Mouse (Mus musculus) cerebellum, adult 2 months (tissue): ENCODE results near the gene Samd14. TPM values are rescaled to one million over a fixed set of nuclear protein-coding genes. Genes with fewer than 3 reads are reported as not detected.

Experiments
- DNase-seq, 2 experiments: peaks; one replicate each; pipeline ENCODE4 v3.0.0; 2021
- H3K27ac ChIP-seq: fragments of 200-500 bp; 2 replicates; pipeline ENCODE4 v1.5.1; 2012; ENCODE audit warnings: low read length, control low read depth, inconsistent platforms; ENCODE audit not compliant: insufficient read depth
- H3K27me3 ChIP-seq: fragments of 200-500 bp; 2 replicates; pipeline ENCODE4 v1.6.1; 2012; ENCODE audit warnings: inconsistent platforms, mild to moderate bottlenecking, low read length, moderate library complexity; ENCODE audit not compliant: control insufficient read depth, insufficient read depth
- H3K4me1 ChIP-seq: fragments of 200-500 bp; 2 replicates; pipeline ENCODE4 v1.6.1; 2011; ENCODE audit warnings: low read length; ENCODE audit not compliant: control insufficient read depth, insufficient read depth
- H3K4me3 ChIP-seq: fragments of 200-500 bp; replicated peaks from 2 replicates; pipeline ENCODE3; 2011; ENCODE audit warnings: mild to moderate bottlenecking, low read depth, low read length, control low read depth; ENCODE audit not compliant: insufficient read depth
- CTCF ChIP-seq: fragments of 200-500 bp; IDR thresholded peaks from 2 replicates; pipeline ENCODE4 v1.5.1; 2011; ENCODE audit warnings: low read depth, mild to moderate bottlenecking, control low read depth, low read length, moderate library complexity, borderline replicate concordance; ENCODE audit not compliant: insufficient read depth
- POLR2A ChIP-seq: fragments of 200-500 bp; IDR thresholded peaks from 2 replicates; pipeline ENCODE4 v1.6.1; 2011; ENCODE audit warnings: low read length, control low read depth, borderline replicate concordance; ENCODE audit not compliant: insufficient read depth
- WGBS: fragments of 180-500 bp; shearing (Covaris S2); methylation state at CpG from one replicate; pipeline ENCODE4 v1.1.7; 2018; 5-methylcytosine and 5-hydroxymethylcytosine counted together
- polyA plus RNA-seq: library from polyadenylated mRNA; depleted of rRNA; stranded (reverse); fragments of >200 nt; gene quantifications from 2 replicates; pipeline ENCODE4 v1.2.3, GENCODE M21; 2012

Samd14 gene
- polyA plus RNA-seq, 1 experiment = 80.7 TPM

DNA sequence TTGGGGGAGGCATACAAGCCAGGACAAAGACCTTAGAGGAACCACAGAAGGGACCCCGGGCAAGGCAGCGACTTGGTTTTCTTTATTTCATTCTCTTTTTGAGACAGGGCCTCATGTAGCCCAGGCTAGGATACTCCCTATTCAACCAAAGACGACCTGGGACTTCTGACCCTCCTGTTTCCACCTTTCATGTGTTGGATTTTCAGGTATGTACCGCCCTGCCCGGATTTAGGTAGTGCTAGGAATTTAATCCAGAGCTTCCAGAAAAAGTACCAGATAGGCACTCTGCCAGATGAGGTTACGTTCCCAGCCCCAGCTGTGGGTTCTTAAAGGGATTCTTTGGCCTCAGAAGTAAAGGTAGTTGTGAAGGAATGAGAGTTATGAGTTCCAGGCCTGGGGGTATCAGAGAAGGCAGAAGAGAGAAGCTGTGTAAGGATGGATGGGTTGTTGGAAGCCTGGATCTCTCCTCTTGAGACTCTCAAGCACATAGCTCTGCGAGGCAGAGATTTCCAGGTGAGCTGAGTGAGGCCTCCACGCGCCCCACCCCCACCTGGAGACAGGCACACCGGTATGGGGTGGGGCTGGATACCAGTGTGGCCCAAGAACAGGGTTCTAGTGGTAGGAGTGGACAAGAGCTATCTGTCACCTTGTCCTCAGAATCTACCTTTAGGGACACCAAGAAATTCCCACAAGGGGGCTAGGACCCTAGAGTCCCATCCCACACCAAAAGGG is 59.7 kb downstream of the Samd14 start:
- WGBS = 91% methylated on average over 10 of the region's 10 CpGs
- TF ChIP-seq POLR2A (no peak), CTCF (no peak)

DNA sequence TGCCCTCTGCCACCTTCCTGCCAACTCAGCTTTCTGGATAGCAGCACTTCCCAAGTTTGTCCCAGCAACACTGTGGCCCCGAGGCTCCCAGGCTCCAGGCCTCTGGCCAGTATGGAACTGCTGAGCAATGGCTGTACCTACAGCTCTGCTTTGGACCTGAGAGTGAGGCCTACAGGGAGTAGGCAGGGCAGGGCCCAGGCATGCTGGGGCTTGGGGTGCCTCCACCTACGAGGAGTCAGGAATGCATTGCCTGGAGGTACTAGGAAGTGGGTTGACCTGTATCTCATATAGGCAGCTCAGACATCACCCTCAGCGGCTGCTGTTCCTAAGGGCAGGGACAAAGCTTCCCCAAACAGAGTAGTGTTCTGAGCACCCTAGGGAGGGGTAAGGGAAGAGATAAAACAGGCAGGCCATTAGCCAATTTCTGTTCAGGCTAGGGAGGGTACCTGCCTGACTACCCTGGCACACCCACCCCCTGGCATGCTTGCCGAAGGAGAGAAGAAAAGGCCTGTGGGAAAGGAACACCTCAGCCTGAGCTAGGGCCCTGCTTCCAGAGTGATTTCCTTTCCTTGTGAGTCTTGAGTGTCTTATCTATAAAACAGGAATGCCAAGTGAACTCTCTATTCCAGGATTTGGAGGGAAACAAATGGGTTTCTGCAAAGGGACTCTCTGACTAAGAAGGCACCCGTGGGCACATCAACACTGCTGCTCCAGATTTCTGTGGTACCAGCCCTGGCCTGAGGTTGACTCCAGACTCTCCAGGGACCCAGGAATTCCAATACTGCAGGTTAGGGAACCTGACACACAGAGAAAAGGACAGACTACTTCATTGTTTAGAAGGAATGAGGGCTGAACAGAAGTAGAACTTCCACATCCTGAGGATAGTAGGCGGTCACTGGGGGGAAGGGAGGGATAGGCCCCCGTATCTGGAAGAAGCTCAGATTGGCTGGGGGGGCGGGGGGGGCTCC is 60.7 kb downstream of the Samd14 start:
- Histone ChIP-seq H3K4me1 (peaks cover 31% of the 10 kb centered on the region), H3K4me3 (no peak overlapping the region), H3K27ac (no peak overlapping the region), H3K27me3 (no peaks in the 10 kb centered on the region)
- TF ChIP-seq POLR2A (no peak), CTCF (no peak)
- DNase-seq = no peak
- WGBS = 67% methylated on average over 8 of the region's 8 CpGs

More for the DNA sequence above, 59.7 kb downstream of the Samd14 start:
- no peaks in the 10 kb centered on the region for H3K27me3 ChIP-seq
- H3K4me1 ChIP-seq = peaks cover 31% of the 10 kb centered on the region
- no peak overlapping the region for H3K27ac ChIP-seq
- DNase-seq = no peak
- H3K4me3 ChIP-seq = no peak overlapping the region

DNA sequence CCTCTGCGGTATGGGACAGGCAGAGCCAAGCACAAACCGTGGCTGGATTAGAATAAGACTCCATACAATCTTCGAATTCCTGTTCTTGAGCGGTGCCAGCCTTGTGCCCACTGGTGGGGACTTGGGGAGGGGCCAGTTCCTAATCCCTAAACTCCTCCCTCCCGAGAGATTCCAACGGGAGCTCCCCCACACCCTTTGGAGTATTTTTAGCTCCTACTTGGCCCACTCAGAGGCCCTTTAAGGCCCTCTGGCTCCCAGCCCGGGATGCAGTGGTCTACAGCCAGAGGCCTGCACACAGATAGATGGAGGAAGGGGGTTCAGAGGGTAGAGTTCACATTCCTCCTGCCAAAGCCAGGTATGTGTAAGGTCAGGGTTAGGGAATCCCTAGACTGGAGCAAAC is 61.6 kb downstream of the Samd14 start:
- DNase-seq = no peak
- H3K4me1 ChIP-seq = peaks cover 31% of the 10 kb centered on the region
- no peak overlapping the region for H3K27ac ChIP-seq
- H3K27me3 ChIP-seq = no peaks in the 10 kb centered on the region
- no peak overlapping the region for H3K4me3 ChIP-seq
- WGBS = 22% methylated on average over 7 of the region's 7 CpGs
- TF ChIP-seq CTCF = no peak
- TF ChIP-seq POLR2A = no peak

DNA sequence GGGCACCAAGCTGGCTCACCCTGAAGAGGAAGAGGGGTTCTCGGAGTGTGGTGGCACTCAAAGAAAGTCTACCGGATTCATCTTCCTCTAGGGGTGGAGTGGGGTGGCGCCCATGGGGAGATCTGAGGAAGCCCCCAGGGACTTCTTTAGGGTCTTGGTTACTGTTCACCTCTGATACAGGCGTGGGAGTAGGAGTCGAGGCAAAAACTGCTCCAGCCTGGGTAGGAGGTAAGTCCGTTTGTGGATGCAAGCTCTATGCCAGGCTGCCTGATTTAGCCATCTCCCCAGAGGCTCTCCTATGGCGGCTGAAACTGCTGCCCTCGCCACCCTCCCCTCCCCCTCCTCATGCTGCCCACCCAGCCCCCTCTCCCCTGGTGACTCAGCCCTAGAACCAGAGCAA is 62.5 kb downstream of the Samd14 start:
- H3K27ac ChIP-seq = peak overlapping the region; percentile 32; the same call in 1 of the 2 replicates
- peaks cover 31% of the 10 kb centered on the region for H3K4me1 ChIP-seq
- H3K27me3 ChIP-seq = no peaks in the 10 kb centered on the region
- peak in 1 of 2 experiments; percentile 33 for DNase-seq
- no peak for TF ChIP-seq POLR2A
- TF ChIP-seq CTCF = no peak
- H3K4me3 ChIP-seq = peak overlapping the region; percentile 23
- WGBS = 51% methylated on average over 8 of the region's 8 CpGs

DNA sequence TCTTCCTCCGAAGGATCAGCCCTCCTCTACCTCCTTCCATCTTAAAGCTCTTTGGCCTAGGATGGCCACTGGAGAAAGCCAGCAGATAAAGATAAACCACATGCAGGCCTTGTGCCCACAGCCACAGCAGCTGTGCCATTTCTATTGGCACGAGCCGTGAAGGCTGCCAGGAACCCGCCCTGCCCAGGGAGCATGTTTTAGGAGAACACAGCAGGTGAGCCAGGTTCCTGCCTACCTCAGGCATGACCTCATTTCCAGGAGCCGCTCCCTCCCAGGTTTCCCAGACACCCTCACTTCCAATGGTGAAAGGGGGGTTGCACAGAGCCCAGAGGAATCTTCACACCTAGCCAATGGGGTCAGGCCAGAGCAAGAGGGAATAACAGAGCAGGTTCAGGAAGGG is 63.1 kb downstream of the Samd14 start:
- DNase-seq = peak; percentile 84 to 89
- no peak for TF ChIP-seq CTCF
- TF ChIP-seq POLR2A = no peak
- Histone ChIP-seq H3K4me1 (peaks cover 34% of the 10 kb centered on the region), H3K4me3 (peak overlapping the region; percentile 23), H3K27me3 (no peaks in the 10 kb centered on the region), H3K27ac (peak overlapping the region; percentile 49)
- 10% methylated on average over 5 of the region's 5 CpGs for WGBS

DNA sequence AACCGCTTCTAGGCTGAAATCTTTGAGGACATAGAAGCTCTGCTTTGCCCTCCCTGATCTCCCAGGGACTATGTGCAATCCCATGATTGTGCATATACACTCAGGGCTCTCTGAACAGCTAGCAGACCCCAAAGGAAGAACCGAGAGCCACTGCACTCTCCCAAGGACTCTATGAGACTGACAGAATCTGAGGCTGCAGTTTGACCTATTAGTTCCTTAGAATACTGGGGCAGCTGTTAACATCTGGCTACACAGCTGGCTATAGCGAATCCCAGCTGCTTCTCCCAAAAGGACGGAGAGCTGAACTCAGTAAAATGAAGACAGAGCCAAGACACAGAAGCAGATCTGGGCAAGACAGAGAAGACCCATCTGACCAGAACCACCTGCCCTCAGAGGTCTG is 64.2 kb downstream of the Samd14 start:
- H3K4me1 ChIP-seq = peaks cover 34% of the 10 kb centered on the region
- H3K27ac ChIP-seq = no peak overlapping the region; the same call in 1 of the 2 replicates
- no peaks in the 10 kb centered on the region for H3K27me3 ChIP-seq
- no peak for TF ChIP-seq CTCF
- no peak for TF ChIP-seq POLR2A
- no peak overlapping the region for H3K4me3 ChIP-seq
- 74% methylated on average over 4 of the region's 4 CpGs for WGBS
- no peak for DNase-seq

DNA sequence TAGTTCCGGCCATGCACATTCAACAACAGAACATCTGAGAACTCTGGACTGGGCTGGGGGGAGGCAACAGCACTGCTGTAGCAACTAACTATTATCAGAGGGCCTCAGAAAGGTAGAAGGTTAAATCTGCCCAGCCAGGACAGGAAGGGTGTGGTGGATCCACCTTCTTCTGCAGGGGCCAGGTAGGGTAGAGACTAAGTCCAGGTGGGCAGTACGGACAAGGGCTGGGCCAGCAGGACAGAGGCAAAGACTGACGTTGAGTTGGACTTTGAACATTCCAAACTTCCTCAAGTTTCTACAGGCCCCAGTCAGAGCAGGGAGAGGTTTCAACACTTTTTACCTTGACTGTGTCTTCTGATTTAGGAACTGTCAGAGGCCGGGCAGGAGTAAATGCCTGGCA is 65.0 kb downstream of the Samd14 start:
- Histone ChIP-seq H3K4me1 (peaks cover 39% of the 10 kb centered on the region), H3K27ac (peak overlapping the region; percentile 33; the same call in 1 of the 2 replicates), H3K4me3 (peak overlapping the region; percentile 72), H3K27me3 (no peaks in the 10 kb centered on the region)
- no peak for TF ChIP-seq POLR2A
- TF ChIP-seq CTCF = no peak
- no peak for DNase-seq
- WGBS = 72% methylated on average over 4 of the region's 4 CpGs
